Mouse (Mus musculus): ENCODE results near the gene Fosl1. TPM values are rescaled to one million over a fixed set of nuclear protein-coding genes. Genes with fewer than 3 reads are reported as not detected.

Gene Fosl1
- polyA plus RNA-seq, 1 experiment from 2014 or later, result 0.16 TPM

GRCm38 (mm10) chr19:5481398-5481797 is 34.1 kb downstream of the Fosl1 start:
- 89% methylated on average over 10 of the region's 10 CpGs for WGBS
- Histone ChIP-seq H3K4me2 (ENCODE audit: low read depth, low read length) (no peak overlapping the region), H3K27me3 (ENCODE audit: control insufficient read depth, insufficient read depth, low read length) (no peaks in the 10 kb centered on the region), H3K4me3 (ENCODE audit: low read length) (no peak overlapping the region), H3K9ac (ENCODE audit: low read length) (no peak overlapping the region), H3K27ac (ENCODE audit: low read length) (no peak overlapping the region), H3K36me3 (ENCODE audit: control insufficient read depth, insufficient read depth) (peaks cover 33% of the 10 kb centered on the region), H3K9me3 (replicated peaks; ENCODE audit: control insufficient read depth, low read length) (no peaks in the 10 kb centered on the region), H3K4me1 (ENCODE audit: control insufficient read depth, insufficient read depth, low read length) (0 out of 2 replicates have a peak, but pooled peaks cover 1% of the 10 kb centered on the region)
- no peak for ATAC-seq (replicated peaks; ENCODE audit: extremely low read depth, insufficient read depth, low FRiP score)

- Histone ChIP-seq H3K36me3 (ENCODE audit: control insufficient read depth, insufficient read depth) (peaks cover 33% of the 10 kb centered on the region), H3K27me3 (ENCODE audit: control insufficient read depth, insufficient read depth, low read length) (no peaks in the 10 kb centered on the region), H3K27ac (ENCODE audit: low read length) (no peak overlapping the region), H3K4me3 (ENCODE audit: low read length) (no peak overlapping the region), H3K9ac (ENCODE audit: low read length) (no peak overlapping the region), H3K4me2 (ENCODE audit: low read depth, low read length) (no peak overlapping the region), H3K4me1 (ENCODE audit: control insufficient read depth, insufficient read depth, low read length) (peaks cover 15% of the 10 kb centered on the region), H3K9me3 (replicated peaks; ENCODE audit: control insufficient read depth, low read length) (no peaks in the 10 kb centered on the region)
- 91% methylated on average over 19 of the region's 19 CpGs for WGBS
- ATAC-seq (replicated peaks; ENCODE audit: extremely low read depth, insufficient read depth, low FRiP score), result no peak
Observed at GRCm38 (mm10) chr19:5483386-5484359, 36.3 kb downstream of the Fosl1 start.

GRCm38 (mm10) chr19:5484496-5484895 is 37.1 kb downstream of the Fosl1 start:
- no peaks in the 10 kb centered on the region for H3K9me3 ChIP-seq (replicated peaks; ENCODE audit: control insufficient read depth, low read length)
- 81% methylated on average over 5 of the region's 5 CpGs for WGBS
- H3K27ac ChIP-seq (ENCODE audit: low read length), result no peak overlapping the region
- ATAC-seq (replicated peaks; ENCODE audit: extremely low read depth, insufficient read depth, low FRiP score), result no peak
- peaks cover 16% of the 10 kb centered on the region for H3K4me1 ChIP-seq (ENCODE audit: control insufficient read depth, insufficient read depth, low read length)
- no peak overlapping the region for H3K9ac ChIP-seq (ENCODE audit: low read length)
- H3K27me3 ChIP-seq (ENCODE audit: control insufficient read depth, insufficient read depth, low read length), result no peaks in the 10 kb centered on the region
- H3K4me3 ChIP-seq (ENCODE audit: low read length), result no peak overlapping the region
- H3K36me3 ChIP-seq (ENCODE audit: control insufficient read depth, insufficient read depth), result peaks cover 33% of the 10 kb centered on the region
- H3K4me2 ChIP-seq (ENCODE audit: low read depth, low read length), result no peak overlapping the region

- Histone ChIP-seq H3K4me2 (ENCODE audit: low read depth, low read length) (no peak overlapping the region), H3K36me3 (ENCODE audit: control insufficient read depth, insufficient read depth) (peaks cover 29% of the 10 kb centered on the region), H3K4me1 (ENCODE audit: control insufficient read depth, insufficient read depth, low read length) (peaks cover 20% of the 10 kb centered on the region), H3K4me3 (ENCODE audit: low read length) (no peak overlapping the region), H3K27me3 (ENCODE audit: control insufficient read depth, insufficient read depth, low read length) (no peaks in the 10 kb centered on the region), H3K9me3 (replicated peaks; ENCODE audit: control insufficient read depth, low read length) (no peaks in the 10 kb centered on the region), H3K27ac (ENCODE audit: low read length) (no peak overlapping the region), H3K9ac (ENCODE audit: low read length) (no peak overlapping the region)
- 87% methylated on average over 8 of the region's 8 CpGs for WGBS
- ATAC-seq (replicated peaks; ENCODE audit: extremely low read depth, insufficient read depth, low FRiP score), result no peak
Observed at GRCm38 (mm10) chr19:5485371-5485770, 38.0 kb downstream of the Fosl1 start.

GRCm38 (mm10) chr19:5485821-5486220 is 38.5 kb downstream of the Fosl1 start:
- Histone ChIP-seq H3K9ac (ENCODE audit: low read length) (no peak overlapping the region), H3K4me1 (ENCODE audit: control insufficient read depth, insufficient read depth, low read length) (peaks cover 20% of the 10 kb centered on the region), H3K27me3 (ENCODE audit: control insufficient read depth, insufficient read depth, low read length) (no peaks in the 10 kb centered on the region), H3K36me3 (ENCODE audit: control insufficient read depth, insufficient read depth) (peaks cover 26% of the 10 kb centered on the region), H3K9me3 (replicated peaks; ENCODE audit: control insufficient read depth, low read length) (no peaks in the 10 kb centered on the region), H3K27ac (ENCODE audit: low read length) (no peak overlapping the region), H3K4me2 (ENCODE audit: low read depth, low read length) (no peak overlapping the region), H3K4me3 (ENCODE audit: low read length) (no peak overlapping the region)
- 91% methylated on average over 7 of the region's 7 CpGs for WGBS
- no peak for ATAC-seq (replicated peaks; ENCODE audit: extremely low read depth, insufficient read depth, low FRiP score)

GRCm38 (mm10) chr19:5486286-5486685 is 38.9 kb downstream of the Fosl1 start:
- ATAC-seq (replicated peaks; ENCODE audit: extremely low read depth, insufficient read depth, low FRiP score), result no peak
- 80% methylated on average over 8 of the region's 8 CpGs for WGBS
- H3K9ac ChIP-seq (ENCODE audit: low read length), result no peak overlapping the region
- peaks cover 20% of the 10 kb centered on the region for H3K4me1 ChIP-seq (ENCODE audit: control insufficient read depth, insufficient read depth, low read length)
- no peak overlapping the region for H3K4me2 ChIP-seq (ENCODE audit: low read depth, low read length)
- no peaks in the 10 kb centered on the region for H3K9me3 ChIP-seq (replicated peaks; ENCODE audit: control insufficient read depth, low read length)
- no peak overlapping the region for H3K27ac ChIP-seq (ENCODE audit: low read length)
- no peak overlapping the region for H3K4me3 ChIP-seq (ENCODE audit: low read length)
- H3K27me3 ChIP-seq (ENCODE audit: control insufficient read depth, insufficient read depth, low read length), result no peaks in the 10 kb centered on the region
- peaks cover 25% of the 10 kb centered on the region for H3K36me3 ChIP-seq (ENCODE audit: control insufficient read depth, insufficient read depth)

GRCm38 (mm10) chr19:5486771-5487170 is 39.4 kb downstream of the Fosl1 start:
- Histone ChIP-seq H3K27me3 (ENCODE audit: control insufficient read depth, insufficient read depth, low read length) (no peaks in the 10 kb centered on the region), H3K4me1 (ENCODE audit: control insufficient read depth, insufficient read depth, low read length) (peaks cover 21% of the 10 kb centered on the region), H3K9ac (ENCODE audit: low read length) (no peak overlapping the region), H3K27ac (ENCODE audit: low read length) (no peak overlapping the region), H3K9me3 (replicated peaks; ENCODE audit: control insufficient read depth, low read length) (no peaks in the 10 kb centered on the region), H3K4me2 (ENCODE audit: low read depth, low read length) (peak overlapping the region; percentile 17; the same call in 1 of the 2 replicates), H3K36me3 (ENCODE audit: control insufficient read depth, insufficient read depth) (peaks cover 21% of the 10 kb centered on the region), H3K4me3 (ENCODE audit: low read length) (no peak overlapping the region; the same call in 1 of the 2 replicates)
- WGBS, result 77% methylated on average over 4 of the region's 4 CpGs
- ATAC-seq (replicated peaks; ENCODE audit: extremely low read depth, insufficient read depth, low FRiP score), result no peak

GRCm38 (mm10) chr19:5487768-5488550 is 40.6 kb downstream of the Fosl1 start, which contains the start of gene Mus81:
TSS of gene Mus81 (minus strand) at chr19:5488402.
- Histone ChIP-seq H3K27ac (ENCODE audit: low read length) (peak within 1 kb of the TSS; percentile 100), H3K4me3 (ENCODE audit: low read length) (peak within 1 kb of the TSS; percentile 69), H3K9ac (ENCODE audit: low read length) (peak within 1 kb of the TSS; percentile 83), H3K4me1 (ENCODE audit: control insufficient read depth, insufficient read depth, low read length) (peaks cover 32% of the 10 kb centered on the region), H3K36me3 (ENCODE audit: control insufficient read depth, insufficient read depth) (peaks cover 15% of the 10 kb centered on the region), H3K9me3 (replicated peaks; ENCODE audit: control insufficient read depth, low read length) (no peaks in the 10 kb centered on the region), H3K27me3 (ENCODE audit: control insufficient read depth, insufficient read depth, low read length) (no peaks in the 10 kb centered on the region), H3K4me2 (ENCODE audit: low read depth, low read length) (peak within 1 kb of the TSS; percentile 71)
- ATAC-seq (replicated peaks; ENCODE audit: extremely low read depth, insufficient read depth, low FRiP score), result peak; percentile 68
- under 1% methylated on average over 39 of the region's 39 CpGs for WGBS

Data from heart, embryonic 16.5 days (tissue).